Mouse (Mus musculus): Measurements from ENCODE around the gene Myl4.
"Not testable (repeated sequence)": the region's sequence is repeated elsewhere in the genome, so short reads cannot be mapped to it uniquely, and the experiment has no call there.

Myl4 gene

DNA sequence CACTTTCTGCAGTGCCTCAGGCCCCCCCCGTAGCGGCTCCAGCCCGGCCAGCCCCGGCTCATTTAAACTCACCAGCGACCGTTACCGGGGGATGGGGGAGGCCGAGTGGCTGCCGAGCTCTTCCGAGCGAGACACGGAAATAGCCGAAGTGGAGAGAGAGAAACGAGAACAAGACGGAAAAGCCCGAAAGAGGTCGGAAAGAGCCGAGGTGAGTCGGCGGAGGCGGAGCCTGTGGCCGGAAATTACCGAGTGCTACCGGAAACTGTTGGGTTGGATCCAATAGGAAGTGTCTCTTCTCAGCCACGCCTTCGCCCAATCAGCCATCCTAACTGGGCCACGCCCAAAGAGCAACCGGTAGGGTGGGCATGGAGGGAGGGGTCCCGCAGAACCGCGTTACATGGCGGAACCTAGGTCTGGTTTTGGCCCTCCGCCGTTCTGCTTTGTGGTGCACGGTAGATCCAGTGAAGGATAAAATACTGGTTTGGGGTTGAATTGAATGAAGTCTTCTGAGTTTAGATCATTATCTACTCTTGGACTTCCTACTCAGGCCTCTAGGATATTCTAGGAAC lies at the start of gene Myl4, which contains the start of gene Cdc27:
Gene Myl4 (plus strand): TSS at position 258 of the 569 bp plus-strand sequence.
Gene Cdc27 (minus strand): TSS at position 215 of the 569 bp plus-strand sequence.
- peak; percentile 85 for ATAC-seq (ENCODE audit: low TSS enrichment)

DNA sequence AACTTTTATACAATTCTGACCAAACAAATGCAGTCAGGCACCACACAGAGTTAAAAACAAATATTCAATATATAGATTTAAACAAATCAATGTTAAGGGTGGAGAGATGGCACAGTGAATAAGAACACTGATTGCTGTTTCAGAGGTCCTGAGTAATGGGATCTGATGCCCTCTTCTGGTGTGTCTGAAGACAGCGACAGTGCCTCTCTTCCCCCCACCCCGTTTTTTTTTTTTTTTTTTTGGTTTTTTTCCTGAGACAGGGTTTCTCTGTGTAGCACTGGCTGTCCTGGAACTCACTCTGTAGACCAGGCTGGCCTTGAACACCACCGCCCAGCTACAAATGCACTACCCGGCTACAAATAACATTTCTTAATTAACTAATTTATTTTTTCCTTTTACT lies 42.0 kb upstream of the Myl4 start:
- ATAC-seq (ENCODE audit: low TSS enrichment) = no peak

DNA sequence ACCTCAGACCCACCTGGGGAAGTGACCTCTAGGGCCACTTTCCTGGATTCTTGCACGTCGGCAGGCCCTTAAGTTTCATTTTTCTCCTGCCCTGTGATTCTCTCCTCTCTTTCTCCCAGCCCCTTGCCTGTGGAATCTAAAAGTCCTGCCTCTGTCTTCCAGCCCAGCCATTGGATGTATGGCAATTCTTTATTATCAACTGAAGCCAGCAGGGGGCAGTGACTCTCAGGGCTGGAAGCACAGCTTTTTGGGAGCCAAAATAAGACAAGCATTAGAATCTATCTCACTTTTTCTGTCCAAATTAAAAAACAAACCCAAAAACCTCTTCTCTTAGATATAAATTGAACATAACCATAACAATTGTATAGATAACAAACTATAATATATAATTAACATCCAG lies 39.9 kb upstream of the Myl4 start:
- ATAC-seq (ENCODE audit: low TSS enrichment) = no peak

GRCm38 (mm10) chr11:104512436-104512835 lies 38.0 kb upstream of the Myl4 start:
- ATAC-seq (ENCODE audit: low TSS enrichment) = no peak

DNA sequence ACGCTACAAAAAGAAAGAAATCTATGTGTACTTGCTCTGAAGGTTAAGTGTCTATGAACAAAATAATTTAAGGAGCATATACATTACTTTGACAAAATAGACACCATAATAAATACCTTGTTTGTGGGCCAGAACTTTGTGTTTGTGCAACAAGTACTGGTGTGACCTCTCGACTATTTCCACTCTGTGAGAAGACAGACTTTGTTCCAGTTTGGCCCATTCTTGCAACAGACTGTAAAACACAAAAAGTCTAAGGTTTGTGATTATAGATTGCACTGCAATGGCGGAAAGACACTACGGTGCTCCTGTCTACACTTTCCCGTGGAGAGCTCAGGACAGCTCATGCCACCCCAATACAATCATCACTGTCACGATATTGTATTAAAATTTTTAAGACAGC lies 24.5 kb upstream of the Myl4 start:
- no peak for ATAC-seq (ENCODE audit: low TSS enrichment)

DNA sequence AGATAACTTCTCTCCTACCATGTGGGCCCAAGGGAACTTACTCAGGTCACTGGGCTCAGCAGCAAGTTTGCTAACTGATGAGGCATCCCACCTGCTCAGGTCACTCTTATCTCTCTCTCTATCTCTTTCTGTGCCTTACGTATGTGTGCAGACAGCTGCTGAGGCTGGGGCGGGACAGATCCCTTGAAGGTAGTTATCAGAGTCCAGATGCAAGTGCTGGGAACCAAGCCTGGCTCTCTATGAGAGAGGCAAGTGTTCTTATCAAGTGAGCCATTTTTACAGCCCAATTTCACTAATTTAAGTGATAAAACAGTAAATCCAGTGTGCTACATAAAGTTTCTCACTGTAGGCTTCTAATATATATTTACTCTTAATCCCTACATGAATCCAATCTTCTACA lies 13.6 kb upstream of the Myl4 start:
- no peak for ATAC-seq (ENCODE audit: low TSS enrichment)

- no peak for ATAC-seq (ENCODE audit: low TSS enrichment)
Observed at GRCm38 (mm10) chr11:104537945-104538555, 12.4 kb upstream of the Myl4 start.

- no peak for ATAC-seq (ENCODE audit: low TSS enrichment)
Observed at GRCm38 (mm10) chr11:104539811-104540210, 10.7 kb upstream of the Myl4 start.

GRCm38 (mm10) chr11:104543337-104543736 lies 7.1 kb upstream of the Myl4 start:
- not testable (repeated sequence) for ATAC-seq (ENCODE audit: low TSS enrichment)

- no peak for ATAC-seq (ENCODE audit: low TSS enrichment)
Observed at GRCm38 (mm10) chr11:104544507-104544906, 6.0 kb upstream of the Myl4 start.

DNA sequence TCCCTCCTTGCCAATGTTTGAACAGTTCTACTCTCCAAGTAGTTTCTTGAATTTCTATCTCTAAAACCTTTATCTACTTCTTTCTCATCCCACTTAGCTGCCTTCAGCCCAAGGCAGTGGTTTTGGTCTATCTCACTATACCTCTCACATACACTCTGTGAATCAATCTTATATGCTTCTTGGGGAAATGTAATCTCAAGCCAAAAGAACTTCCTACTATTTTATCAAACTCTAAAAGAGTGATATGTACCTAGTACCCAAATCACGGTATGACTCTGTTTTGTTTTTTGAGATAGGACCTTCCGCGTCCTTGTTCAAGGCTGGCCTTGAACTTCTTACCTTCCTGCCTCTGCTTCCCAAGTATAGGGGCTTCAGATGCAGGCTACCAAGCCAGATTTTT lies 3.0 kb upstream of the Myl4 start:
- no peak for ATAC-seq (ENCODE audit: low TSS enrichment)

GRCm38 (mm10) chr11:104549438-104550405 lies 741 bp upstream of the Myl4 start:
- peak; percentile 29 for ATAC-seq (ENCODE audit: low TSS enrichment)

GRCm38 (mm10) chr11:104558065-104558464 lies 7.6 kb downstream of the Myl4 start:
- peak; percentile 73 for ATAC-seq (ENCODE audit: low TSS enrichment)

- ATAC-seq (ENCODE audit: low TSS enrichment) = peak; percentile 64
Observed at GRCm38 (mm10) chr11:104558651-104559403, 8.4 kb downstream of the Myl4 start.

- no peak for ATAC-seq (ENCODE audit: low TSS enrichment)
Observed at GRCm38 (mm10) chr11:104560971-104561370, 10.5 kb downstream of the Myl4 start.

GRCm38 (mm10) chr11:104563496-104563895 lies 13.0 kb downstream of the Myl4 start:
- peak; percentile 68 for ATAC-seq (ENCODE audit: low TSS enrichment)

DNA sequence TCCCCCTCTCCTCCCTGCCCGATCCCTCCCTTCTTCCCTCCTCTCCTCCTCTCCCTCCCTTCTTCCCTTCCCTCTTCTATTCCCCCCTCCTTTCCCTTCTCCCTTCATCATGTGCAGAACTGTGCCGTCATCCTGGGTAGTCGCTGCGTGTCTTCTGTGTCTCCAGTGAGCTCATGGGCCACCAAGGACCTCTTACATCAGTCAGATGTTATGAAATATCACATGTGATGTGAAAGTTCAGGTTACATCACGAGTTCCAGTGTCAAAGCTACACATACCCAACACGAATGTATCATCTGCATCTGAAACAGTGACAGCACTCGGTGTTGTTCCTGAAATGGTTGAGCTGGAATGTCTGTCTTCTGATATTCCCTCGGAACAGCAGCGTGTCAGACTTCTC lies 14.7 kb downstream of the Myl4 start:
- ATAC-seq (ENCODE audit: low TSS enrichment) = no peak

DNA sequence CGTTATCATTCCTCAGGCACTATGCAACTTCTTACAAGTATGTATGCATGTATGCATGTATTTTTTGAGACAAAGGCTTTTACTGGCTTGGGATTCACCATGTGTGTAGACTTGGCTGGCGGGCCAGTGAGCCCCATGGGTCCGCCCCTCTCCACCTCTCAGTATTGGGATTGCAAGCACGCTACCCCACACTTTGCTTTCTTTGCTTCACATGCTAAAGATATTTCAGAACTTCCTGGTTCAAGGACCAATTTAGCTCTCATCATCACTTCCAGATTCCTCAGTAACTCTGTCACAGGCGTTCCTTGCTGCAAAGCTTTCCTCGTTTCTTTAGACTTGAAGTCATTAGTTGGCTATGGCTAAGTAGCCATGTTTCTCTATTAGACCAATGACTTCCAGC lies 15.6 kb downstream of the Myl4 start:
- peak; percentile 36; the same call in 1 of the 2 replicates for ATAC-seq (ENCODE audit: low TSS enrichment)

- no peak for ATAC-seq (ENCODE audit: low TSS enrichment)
Observed at GRCm38 (mm10) chr11:104566796-104567195, 16.3 kb downstream of the Myl4 start.

DNA sequence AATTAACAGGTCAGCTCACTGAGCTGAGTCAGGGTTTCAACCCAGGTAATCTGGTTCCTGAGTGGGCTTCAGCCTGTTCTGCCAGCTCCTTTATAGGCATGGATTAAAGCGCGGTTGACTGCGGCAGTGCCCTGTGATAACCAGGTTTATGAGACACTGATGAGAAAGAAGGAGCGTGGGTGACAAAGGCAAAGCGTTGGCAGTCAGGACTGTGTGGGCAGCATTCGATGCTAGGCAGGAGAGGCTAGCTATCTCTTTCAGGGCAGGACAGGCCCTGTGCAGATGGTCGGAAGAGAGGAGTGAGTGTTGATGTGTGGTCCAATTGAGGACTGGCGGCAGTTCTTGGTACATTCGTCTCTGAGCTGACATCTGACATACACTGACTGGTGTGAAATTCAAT lies 17.3 kb downstream of the Myl4 start:
- peak; percentile 62 for ATAC-seq (ENCODE audit: low TSS enrichment)

DNA sequence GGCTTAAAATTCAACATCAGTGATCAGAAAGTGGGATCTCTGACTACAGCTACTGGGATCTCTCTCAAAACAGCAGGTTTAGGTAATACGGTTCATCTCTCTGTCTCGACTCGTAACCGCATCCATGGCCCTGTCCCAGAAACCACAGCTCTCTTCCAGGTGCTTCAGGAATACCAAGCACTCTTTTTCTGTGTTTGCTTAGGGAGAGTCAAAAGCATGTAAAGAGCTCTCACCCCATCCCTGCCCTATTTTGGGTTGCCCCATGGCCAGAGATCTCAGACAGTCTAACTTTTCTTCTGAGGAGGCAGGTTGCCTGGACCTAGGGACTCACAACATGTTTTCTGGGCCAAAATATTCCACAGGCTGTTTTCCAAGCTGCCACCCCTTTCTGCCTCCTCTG lies 17.9 kb downstream of the Myl4 start:
- no peak for ATAC-seq (ENCODE audit: low TSS enrichment)

DNA sequence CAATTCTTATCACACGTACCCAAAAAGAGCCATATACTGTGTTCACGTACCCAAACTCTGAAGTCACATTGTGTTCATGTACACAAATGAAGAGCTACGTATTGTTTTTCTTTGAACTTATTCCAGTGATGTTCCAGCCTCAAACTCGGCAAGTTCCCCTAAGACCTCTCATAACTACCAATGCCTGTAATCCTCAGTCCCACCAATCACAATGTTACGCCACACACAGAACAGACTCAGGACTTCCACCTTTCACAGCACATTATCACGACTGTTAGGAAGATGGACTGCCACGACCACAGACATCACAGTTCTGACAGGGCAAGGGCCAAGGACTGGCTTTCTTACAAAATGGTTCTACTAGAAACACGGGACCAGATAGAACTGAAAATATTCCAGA lies 20.1 kb downstream of the Myl4 start:
- ATAC-seq (ENCODE audit: low TSS enrichment) = not testable (repeated sequence)
